Mouse (Mus musculus) inflammation-experienced regulatory T-cells, adult 6 months (primary cell): ENCODE data around the gene Teddm2. TPM values are rescaled to one million over a fixed set of nuclear protein-coding genes. Genes with fewer than 3 reads are reported as not detected.
"Not testable (repeated sequence)": the region's sequence is repeated elsewhere in the genome, so short reads cannot be mapped to it uniquely, and the experiment has no call there.

Experiments
- ATAC-seq: one replicate; pipeline ENCODE4 v1.8.0; 2017
- polyA plus RNA-seq, 3 experiments: library from polyadenylated mRNA; unstranded; fragments of 100-300 nt; shearing (Covaris generic); gene quantifications; one replicate each; pipeline ENCODE4 v1.2.1; 2017

Gene Teddm2
- polyA plus RNA-seq, 3 experiments from 2014 or later = 0.23 to 0.51 (median 0.29) TPM

DNA sequence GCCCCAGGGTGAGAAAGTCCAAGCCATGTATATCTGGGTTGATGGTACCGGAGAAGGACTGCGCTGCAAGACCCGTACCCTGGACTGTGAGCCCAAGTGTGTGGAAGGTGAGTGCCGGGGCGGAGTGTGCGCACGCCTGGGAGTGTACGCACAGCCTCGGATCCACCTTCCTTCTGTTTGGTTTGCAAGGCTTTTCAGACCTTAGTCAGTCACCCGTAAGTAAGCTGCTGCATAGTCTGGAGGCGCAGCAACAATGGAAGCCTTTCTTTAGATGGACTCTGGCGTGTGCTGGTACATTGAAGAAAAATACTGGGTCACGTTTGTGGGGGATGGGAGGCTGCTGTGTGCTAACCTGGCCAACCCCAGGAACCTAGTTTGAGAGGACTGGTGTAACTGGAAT, 3.0 kb upstream of the Teddm2 start:
- no peak for ATAC-seq

DNA sequence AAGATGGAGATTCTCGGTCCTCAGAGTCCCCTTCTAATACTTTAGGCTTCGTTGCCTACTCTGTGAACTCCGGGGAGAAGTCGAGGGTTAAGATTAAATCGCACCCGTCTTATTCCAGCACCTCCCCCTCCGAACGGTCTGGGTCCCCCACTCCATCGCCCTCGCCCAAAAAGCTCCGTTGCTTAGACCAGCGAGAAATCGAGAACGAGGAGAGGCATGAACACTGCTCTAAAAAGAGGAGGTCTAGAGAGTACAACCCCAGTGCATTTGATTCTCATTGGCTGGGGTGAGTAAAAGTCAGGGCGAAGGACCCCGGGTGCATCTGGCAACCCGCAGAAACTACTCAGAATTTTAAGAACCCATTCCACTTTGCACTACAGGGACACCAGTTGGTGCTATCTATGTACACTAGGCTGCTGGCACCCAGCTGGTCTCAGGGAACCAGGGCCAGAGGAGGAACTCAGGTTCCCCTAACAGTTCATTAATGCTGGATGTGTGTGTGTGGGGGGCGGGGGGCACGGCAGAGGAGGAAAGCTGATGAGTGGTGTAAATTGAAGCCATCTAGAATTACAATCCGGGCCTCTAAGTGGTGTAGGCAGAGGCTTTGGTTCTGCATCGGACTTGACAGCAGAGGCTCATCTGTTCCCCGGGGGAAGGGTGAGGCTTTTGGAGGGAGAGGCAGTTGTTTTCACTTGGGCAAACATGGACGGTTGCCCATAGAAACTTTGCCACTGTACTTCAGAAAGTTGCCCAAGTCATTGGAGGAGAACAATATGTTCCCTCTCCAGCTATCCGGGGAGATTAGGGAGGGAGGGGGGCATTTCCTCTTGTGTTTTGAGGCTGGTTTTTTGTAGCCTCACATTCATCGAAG, 1.1 kb upstream of the Teddm2 start:
- no peak for ATAC-seq

DNA sequence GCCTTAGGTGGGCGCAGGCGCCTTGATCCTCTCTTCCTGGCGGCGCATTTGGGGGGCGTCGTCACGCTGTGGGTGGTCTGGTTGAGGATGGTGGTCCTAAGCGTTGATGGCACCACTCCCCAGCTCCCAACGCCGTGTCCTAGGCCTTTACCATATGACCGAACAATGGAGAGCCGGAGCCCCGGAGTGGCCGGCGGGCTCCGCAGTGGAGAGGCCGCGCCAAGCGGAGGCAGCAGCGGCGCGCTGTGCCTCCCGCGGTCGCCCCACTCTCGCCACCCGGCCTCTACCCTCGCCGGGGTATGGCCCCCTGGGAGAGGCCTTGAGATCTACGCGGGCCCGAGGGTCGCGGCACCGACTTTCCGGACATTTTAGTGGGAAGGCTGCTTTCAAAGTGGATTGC, 353 bp upstream of the Teddm2 start:
- peak; percentile 7 for ATAC-seq

DNA sequence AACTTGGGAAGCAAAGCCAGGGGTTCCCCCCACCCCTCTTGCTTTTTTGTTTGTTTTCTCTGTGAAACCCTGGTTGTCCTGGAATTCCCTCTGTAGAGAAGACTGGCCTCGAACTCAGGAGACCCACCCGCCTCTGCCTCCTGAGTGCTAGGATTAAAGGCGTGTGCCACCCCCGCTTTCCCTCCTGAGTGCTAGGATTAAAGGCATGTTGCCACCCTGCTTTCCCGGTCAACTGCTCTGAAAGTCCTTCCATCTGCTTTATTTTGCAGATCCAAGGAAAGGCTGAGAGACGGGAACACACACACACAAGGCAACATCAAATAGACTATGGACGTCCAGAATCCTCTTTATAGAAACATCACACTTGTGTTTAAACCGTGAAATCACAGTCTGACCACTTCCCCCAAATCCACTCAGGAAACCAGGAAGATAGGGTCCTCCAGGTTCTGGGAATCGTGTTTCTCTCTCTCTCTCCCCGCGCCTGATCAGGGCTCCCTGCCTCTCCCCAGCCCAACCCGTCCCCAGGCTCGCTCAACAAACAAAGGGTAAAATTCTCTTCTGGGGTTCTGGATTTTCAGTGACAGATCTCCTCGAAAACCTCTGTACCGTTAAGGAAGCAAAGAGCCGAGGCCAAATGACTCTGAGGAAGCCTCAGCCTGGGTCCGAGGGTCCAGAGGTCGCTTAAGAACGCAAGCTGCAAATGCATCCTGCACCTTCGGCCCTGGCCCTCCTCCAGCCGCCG, 868 bp downstream of the Teddm2 start:
- ATAC-seq = no peak

DNA sequence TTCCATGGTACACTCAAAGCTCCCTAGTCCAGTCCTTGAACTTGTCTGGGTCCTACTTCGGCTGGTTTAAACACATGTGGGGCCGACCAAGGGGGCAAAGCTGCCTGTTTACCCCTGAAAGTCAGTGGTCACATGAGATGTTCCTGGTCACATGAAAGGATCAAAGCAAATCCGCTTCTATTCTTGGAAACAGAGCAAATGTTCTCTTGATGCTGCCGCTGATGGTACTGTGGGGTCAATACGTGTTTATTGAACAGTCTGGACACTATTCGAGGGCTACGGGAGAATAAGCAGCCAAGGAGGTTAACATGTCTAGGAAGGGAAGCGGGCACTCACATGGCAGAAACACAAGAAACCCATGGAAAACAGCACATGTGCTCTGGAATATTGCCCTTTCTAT, 2.8 kb downstream of the Teddm2 start:
- ATAC-seq = no peak

DNA sequence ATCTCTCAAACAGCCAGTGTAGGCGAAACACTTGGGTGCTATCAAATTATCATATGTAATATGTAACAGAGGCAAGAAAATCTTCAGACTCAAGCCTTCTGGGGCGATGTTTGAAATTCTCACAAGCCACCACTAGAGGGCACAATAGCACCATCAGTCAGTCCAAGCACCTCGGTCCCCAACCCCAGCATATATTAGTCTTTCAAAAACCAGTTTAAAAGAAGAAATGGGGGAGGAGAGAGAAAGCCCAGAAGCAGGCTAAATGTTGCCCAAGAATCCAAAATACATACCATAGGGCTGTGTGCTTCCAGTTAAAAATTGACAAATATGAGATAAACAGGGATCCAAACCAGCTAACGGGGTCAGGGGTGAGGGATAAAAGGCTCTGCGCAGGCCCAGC, 5.0 kb downstream of the Teddm2 start:
- peak; percentile 20 for ATAC-seq

DNA sequence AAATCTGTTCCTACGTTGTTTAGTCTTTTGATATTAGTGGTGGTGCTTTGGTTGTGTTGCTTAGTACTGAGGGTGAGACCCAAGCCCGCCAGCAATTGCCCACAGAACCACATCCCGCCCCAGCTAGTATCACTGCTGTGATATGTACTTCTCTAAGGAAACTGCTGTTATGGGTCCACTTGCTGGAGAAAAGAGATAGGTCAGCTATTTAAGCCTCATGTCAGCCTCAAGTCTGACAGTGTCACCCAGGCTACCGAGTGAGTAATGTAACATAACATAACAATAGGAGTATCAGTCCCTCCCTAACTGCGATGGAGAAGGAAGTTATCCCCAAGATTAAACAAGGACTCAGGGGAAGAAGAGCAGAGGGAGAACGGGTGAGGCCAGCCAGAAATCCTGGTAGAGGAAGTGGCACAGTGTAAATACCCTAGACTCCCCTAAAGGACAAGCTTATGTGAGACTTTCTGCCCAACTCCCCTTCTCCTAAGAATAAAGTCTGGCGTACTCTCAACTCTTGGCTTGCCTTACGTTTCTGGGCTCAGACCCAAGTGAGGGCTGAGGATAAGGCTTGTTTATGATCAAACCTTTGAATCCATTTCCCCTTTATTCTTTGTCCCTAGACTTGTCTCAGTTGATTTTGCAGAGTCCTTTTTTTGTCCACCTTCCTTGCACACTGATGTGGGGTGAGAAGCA, 5.7 kb downstream of the Teddm2 start:
- ATAC-seq = no peak

DNA sequence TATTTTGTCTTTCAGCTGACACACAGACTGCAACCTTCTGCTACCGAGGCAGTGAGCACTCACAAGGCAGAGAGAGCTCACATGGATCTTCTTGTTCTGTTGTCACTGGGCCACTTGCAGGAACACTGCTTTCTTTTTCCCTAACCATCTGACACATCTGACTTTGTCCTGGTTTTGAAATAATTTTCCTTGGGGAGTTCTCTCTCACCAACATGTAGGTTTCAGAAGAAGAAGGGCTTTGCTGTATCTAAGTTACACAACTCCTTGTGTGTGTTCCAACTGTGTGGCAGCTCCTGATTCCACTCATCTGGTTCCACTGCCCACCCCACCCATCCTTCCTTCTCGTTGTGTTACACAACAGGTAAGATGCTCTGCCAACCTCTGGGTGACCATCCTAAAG, 6.3 kb downstream of the Teddm2 start:
- ATAC-seq = no peak

DNA sequence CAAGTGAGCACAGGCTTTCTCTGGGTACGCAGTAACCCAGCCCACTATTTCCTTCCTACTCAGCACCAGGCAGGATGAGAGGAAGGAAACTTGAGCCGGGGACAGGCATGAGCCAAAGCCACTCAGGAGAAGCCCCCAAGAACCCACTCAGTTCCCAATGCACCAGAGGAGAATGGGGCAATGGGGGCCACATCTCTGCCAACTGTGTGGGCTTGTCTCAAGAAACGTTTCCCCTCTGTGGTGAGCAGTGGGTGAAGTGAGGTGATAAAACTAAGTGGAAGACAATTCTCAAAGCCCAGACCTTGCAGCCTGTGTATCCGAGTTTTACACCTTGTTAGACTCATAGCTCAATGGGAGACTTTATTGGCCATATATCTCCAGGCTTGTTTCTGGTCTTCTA, 8.6 kb downstream of the Teddm2 start, which contains the start of gene Teddm1a:
TSS of gene Teddm1a (plus strand) at position 301 of the 400 bp plus-strand sequence.
- ATAC-seq = no peak

DNA sequence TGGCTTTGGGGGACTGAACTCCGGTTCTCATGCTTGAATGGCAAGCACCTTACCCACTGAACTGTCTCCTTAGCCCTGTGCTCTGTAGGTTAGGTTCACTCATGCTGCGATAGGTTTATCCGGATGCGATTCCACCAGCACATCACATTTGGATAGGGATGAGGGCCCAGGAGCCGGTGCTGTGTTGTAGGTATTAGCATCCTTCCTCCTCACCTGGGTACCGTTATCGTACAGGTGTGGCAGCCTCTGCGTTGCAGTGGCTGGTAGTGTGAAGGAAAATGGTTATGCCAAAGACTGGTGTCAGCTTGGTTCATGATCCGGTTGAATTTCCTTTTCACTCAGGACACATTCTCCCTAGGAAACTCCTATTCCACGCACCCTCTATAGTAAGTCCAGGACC, 9.9 kb downstream of the Teddm2 start:
- ATAC-seq = no peak

DNA sequence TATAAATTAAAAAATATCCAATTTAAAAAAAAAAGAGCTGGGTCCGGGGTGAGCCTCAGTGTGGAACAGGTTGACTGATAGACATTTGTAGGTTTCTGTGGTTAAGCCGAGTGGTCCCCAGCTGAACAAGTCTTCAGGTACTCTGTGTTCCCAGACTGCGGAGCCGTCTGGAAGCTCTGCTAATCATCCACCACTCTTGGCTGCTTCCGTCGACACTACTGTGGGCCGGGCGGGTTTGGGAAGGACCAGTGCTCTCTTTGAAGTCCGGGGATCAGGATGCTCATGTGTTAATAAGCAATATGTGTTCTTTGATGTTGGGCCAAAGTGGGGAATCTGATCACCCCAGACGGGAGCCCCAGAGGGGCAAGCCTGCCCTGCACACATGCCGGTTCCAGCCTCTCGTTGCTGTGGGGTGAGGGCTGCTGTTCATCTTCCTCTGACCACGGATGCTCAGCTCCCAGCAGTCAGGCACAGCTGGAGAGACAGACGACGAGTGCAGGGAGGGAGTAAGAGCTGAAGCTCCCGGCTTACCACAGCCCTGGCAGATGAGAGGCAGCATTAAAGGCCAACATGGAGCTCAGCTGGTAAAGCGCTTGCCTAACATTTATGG, 13.9 kb downstream of the Teddm2 start:
- ATAC-seq = no peak

DNA sequence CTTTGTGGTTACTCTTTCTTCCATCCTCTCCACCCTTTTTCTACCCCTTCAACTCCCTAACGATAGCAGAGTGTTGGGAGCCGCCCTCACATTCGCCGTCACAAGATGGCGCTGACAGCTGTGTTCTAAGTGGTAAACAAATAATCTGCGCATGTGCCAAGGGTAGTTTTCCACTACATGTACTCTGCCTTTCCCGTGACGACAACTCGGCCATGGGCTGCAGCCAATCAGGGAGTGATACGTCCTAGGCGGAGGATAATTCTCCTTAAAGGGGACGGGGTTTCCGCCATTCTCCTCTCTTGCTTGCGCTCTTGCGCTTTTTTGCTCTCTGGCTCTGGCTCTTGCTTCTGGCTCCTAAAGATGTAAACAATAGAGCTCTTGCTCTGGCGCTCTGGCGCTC, 19.6 kb downstream of the Teddm2 start:
- not testable (repeated sequence) for ATAC-seq

DNA sequence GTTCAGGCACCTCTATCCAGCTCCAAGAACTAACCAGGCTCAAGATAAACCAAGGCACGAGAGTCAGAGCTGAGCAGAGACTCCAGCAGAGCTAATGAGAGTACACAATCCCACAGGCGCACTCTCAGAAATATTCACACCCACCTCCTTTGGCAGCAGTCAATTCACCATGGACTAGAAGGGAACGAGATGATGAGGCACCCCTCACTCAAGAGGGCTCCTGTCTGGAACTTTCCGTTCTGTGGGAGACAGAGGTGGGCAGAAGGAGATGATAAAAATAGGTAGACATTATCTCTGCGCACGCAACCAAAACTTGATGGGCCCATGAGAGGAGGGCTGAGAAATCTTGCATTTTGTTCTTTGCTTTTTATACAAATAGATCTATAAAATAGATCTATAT, 26.0 kb downstream of the Teddm2 start, which contains the start of gene Teddm1b:
TSS of gene Teddm1b (plus strand) at position 301 of the 400 bp plus-strand sequence.
- ATAC-seq = no peak

DNA sequence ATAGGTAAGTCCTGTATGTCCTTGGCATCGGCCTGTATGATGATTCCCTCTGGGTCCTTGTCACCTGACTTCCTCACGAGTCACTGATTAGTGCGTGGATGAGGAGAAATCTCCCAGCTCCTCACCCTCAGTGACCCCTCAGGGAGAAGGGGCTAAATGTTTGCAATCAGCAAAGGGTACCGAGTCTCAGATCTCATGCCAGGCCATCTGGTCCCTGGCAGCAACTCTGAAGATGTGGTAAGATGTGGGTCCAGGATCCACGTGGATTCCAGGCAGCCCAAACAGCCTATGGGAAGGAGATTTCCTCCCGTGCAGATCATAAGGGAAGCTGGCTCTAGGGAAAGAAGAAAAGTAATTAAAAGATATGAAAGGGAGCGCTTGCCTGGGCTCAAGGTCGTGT, 44.1 kb downstream of the Teddm2 start:
- no peak for ATAC-seq

DNA sequence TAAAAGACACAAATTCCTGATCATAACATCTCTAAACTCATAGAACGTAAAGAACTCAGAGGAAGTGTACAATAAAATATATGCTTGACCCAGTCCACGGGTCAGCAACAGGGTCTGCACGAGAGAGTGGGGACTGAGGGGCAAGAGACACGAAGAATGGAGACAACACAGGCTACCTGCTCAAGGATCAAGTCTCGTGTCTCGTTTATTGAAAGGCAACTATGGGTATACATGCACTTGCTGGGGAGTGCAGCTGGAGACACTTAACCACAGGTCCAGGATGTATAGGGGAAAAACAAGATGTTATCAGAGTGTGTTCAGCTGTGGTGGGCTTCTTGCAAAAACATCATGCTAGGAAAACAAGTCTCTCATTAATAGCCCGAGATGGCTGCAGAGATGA, 47.3 kb downstream of the Teddm2 start:
- ATAC-seq = not testable (repeated sequence)

DNA sequence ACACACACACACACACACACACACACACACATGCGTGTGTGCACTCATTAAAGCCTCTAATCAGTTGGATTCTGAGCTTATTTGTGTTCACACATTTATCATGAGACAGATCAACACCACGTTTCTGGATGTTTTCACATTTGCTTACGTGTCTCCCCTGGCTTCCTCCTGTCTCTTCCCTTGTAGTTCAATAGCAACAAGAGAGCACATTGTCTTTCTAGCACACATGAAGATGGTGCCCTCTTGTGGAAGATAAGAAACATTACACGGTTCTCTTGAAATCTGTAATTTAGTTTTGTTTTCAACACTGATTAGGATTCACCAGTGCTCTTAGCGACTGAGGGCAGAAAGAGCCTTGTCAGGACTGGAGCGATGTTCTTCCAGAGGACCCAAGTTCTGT, 53.2 kb downstream of the Teddm2 start:
- peak; percentile 72 for ATAC-seq

DNA sequence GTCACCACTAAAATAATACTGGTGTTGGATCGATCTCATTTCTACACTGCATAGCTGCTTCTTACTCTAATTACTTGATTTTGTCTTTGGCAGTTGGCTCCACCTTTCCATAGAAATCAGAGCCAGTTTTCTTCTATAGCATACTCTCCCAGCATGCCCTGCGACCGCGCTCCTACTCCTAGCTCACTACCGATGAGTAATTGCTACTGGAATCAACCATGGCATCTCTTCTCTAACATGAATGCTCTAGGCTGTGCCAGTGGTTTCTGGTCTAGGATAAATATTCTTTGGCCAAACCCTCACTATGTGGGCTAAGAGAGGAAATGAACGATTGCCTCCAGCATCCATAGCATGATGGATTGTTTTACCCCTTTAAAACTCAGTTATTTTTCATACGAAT, 53.6 kb downstream of the Teddm2 start:
- no peak for ATAC-seq

DNA sequence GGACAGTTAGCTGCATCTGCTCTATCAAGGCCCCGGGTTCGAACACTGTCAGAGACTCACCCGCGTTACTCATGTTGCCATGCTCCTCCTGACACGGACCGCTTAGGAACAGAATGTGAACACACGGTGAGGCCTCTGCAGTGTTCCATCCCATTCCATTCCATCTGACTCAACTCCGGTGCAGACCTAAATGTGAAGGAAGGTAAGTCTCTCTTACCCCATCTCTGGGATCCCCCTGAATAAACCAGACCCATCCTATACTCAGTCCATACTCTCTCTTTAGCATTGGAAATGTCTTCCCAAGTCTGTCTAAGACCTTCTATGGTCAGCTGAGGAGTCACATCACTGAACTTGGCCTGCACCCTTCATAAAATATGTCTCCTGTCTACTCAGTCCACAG, 56.0 kb downstream of the Teddm2 start, which contains the start of gene Rgsl1:
TSS of gene Rgsl1 (minus strand) at position 101 of the 400 bp plus-strand sequence.
- ATAC-seq = no peak

DNA sequence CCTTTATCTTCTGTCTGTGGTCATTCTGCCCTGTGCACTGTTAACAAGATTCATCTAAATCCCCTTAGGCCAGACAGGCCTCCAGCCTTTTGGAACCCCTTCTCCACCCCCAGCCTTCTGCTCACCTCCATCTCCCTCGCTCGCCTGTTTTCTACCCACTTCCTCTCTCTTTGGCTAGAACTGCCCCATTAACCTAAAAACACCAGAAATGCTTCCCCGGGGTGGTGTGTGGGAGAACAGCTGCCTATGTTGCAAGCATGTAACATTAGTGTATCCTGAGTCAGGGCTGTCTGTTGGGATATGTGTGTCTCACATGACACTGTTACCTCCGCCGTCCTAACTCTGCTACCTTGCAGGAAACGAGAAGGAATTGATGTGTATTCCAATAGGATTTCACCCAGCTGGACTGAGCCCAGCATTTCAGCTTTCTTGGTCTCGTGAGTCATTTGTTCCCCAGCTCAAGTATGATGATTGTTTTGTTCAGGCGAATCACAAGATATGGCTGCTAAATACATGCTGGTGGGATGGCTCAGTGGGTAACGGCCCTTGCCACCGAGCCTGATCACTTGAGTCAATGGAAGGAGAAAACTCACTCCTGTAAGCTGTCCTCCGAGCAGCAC, 57.8 kb downstream of the Teddm2 start:
- no peak for ATAC-seq

DNA sequence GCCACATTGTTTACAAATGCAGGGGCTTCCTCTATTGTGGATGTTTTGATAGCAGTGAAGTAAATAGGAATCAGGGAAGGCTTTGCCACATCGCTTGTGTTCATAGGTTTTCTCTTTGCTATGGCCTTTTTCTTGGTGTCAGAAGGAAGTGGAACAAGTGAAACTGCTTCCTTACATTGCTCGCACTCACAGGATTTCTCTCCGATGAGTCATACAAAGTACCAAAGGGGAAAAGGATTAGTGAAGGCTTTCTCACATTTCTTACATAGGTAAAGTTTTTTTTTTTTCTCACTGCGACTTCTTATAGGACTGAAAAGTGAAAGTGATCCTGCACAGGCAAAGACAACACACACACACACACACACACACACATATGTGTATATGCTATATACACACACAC, 64.0 kb downstream of the Teddm2 start:
- no peak for ATAC-seq

DNA sequence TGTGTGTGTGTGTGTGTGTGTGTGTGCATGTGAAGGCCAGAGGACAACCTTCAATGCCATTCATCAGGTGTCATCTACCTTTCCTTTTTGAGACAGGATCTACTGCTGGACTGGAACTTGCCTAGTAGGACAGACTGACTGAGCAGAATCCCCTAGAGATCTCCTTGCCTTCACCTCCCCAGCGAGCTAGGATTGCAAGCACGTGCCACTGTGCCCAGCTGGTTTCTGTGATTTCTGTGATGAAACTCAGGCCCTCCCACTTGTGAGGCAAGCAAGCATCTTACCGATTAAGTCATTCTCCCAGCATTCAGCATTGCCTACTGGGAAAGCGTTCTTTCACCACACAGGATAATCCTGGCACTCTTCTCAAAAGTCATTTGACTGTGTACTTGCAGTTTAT, 69.3 kb downstream of the Teddm2 start:
- no peak for ATAC-seq

DNA sequence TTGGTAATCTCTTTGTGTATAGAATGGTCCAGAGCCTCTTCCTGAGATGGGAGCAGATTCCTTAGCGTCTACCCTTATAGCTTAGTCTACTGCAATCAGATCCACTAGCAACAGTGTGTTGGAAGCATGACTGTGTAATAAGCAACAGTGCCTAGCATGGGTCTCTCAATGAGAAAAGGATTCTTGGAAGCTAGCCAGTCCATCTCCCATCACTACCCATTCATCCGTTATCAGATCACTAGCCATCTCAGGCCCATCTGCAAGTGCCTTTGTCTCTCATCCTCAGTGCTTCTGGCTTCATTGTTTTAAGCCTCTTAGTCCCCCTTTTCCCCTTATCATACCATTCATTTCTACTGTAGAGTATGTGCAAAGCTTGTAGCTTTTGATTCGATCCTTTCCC, 79.8 kb downstream of the Teddm2 start:
- ATAC-seq = no peak
